Comparison of ENCODE assay signal across 8 mouse cellular contexts in genomic region chr4:21727615-21728165, GRCm38 (mm10). TPM values are rescaled to one million over a fixed set of nuclear protein-coding genes. Genes with fewer than 3 reads are reported as not detected.
DNase-seq lines count a peak whose midpoint lies in the region; ATAC-seq lines count a peak whose summit lies in the region.

TSS of gene Ccnc (plus strand) at chr4:21727701.

- peak; percentile 89 for DNase-seq in c-Kit-negative CD71-positive TER-119-positive erythroid progenitor cells, embryonic 14.5 days (ENCODE audit: low read depth, low spot score)
- peak; percentile 82 for DNase-seq in fibroblast of lung, adult 2 months (ENCODE audit: low read depth)
- DNase-seq in kidney, postnatal 14 days = peak; percentile 93
- peak; percentile 90 for DNase-seq in liver, embryonic 13.5 days
- DNase-seq in neural tube, embryonic 10.5 days (ENCODE audit: extremely low spot score, low spot score) = peak; percentile 93

- peak within 1 kb of the TSS; percentile 92 for H3K9ac ChIP-seq in heart, embryonic 14.5 days (ENCODE audit: low read length)
- H3K9ac ChIP-seq in liver, embryonic 13.5 days = peak within 1 kb of the TSS; percentile 89
- H3K9ac ChIP-seq in stomach, embryonic 16.5 days (ENCODE audit: low read length) = peak within 1 kb of the TSS; percentile 86

- peak; percentile 99 for ATAC-seq in CD4-positive, CD25-positive, alpha-beta regulatory T cell, adult 4 months
- ATAC-seq in heart, embryonic 14.5 days (ENCODE audit: insufficient number of reproducible peaks, insufficient read depth, low FRiP score, low read depth) = peak; percentile 94
- peak; percentile 99 for ATAC-seq in liver, embryonic 13.5 days (ENCODE audit: low read depth)
- ATAC-seq in stomach, embryonic 16.5 days (ENCODE audit: insufficient read depth, low FRiP score) = peak; percentile 97

- H3K4me2 ChIP-seq in heart, embryonic 14.5 days (ENCODE audit: low read length) = peak within 1 kb of the TSS; percentile 81
- H3K4me2 ChIP-seq in liver, embryonic 13.5 days = peak within 1 kb of the TSS; percentile 77
- peak within 1 kb of the TSS; percentile 70 for H3K4me2 ChIP-seq in stomach, embryonic 16.5 days (ENCODE audit: low read depth, low read length)

- no peaks in the 10 kb centered on the region for H3K9me3 ChIP-seq in heart, embryonic 14.5 days (ENCODE audit: control insufficient read depth, low read length)
- H3K9me3 ChIP-seq in liver, embryonic 13.5 days (replicated peaks) = no peaks in the 10 kb centered on the region
- H3K9me3 ChIP-seq in stomach, embryonic 16.5 days (replicated peaks; ENCODE audit: control insufficient read depth, low read length) = no peaks in the 10 kb centered on the region

- peaks cover 2 to 5% of the 10 kb centered on the region in 2 experiments; a peak in 3 of 4 replicates for H3K4me1 ChIP-seq in heart, embryonic 14.5 days (ENCODE audit: control insufficient read depth in 2 of 2, insufficient read depth in 2 of 2, low read length in 2 of 2)
- peaks cover 12% of the 10 kb centered on the region for H3K4me1 ChIP-seq in liver, embryonic 13.5 days (replicated peaks)
- peaks cover 4% of the 10 kb centered on the region for H3K4me1 ChIP-seq in stomach, embryonic 16.5 days (ENCODE audit: control insufficient read depth, insufficient read depth, low read length)

- peaks cover under 1% of the 10 kb centered on the region; the same call in 1 of the 2 replicates for H3K36me3 ChIP-seq in heart, embryonic 14.5 days (ENCODE audit: control insufficient read depth, insufficient read depth, low read length)
- peaks cover under 1% of the 10 kb centered on the region; the same call in 1 of the 2 replicates for H3K36me3 ChIP-seq in liver, embryonic 13.5 days
- no peaks in the 10 kb centered on the region for H3K36me3 ChIP-seq in stomach, embryonic 16.5 days (ENCODE audit: control insufficient read depth, insufficient read depth, low read length)

- H3K27me3 ChIP-seq in heart, embryonic 14.5 days (ENCODE audit: control insufficient read depth, insufficient read depth, low read length) = no peaks in the 10 kb centered on the region
- H3K27me3 ChIP-seq in liver, embryonic 13.5 days = 0 out of 2 replicates have a peak, but pooled peaks cover 4% of the 10 kb centered on the region
- H3K27me3 ChIP-seq in stomach, embryonic 16.5 days (ENCODE audit: control insufficient read depth, insufficient read depth, low read length) = no peaks in the 10 kb centered on the region

- H3K4me3 ChIP-seq in heart, embryonic 14.5 days (ENCODE audit: control insufficient read depth in 1 of 2, insufficient read depth in 1 of 2, low read depth in 1 of 2, low read length in 2 of 2) = peak within 1 kb of the TSS; percentile 90 to 91
- peak within 1 kb of the TSS; percentile 91 for H3K4me3 ChIP-seq in liver, embryonic 13.5 days (replicated peaks)
- H3K4me3 ChIP-seq in stomach, embryonic 16.5 days (replicated peaks; ENCODE audit: low read length) = peak within 1 kb of the TSS; percentile 76

- WGBS in heart, embryonic 14.5 days = under 1% methylated on average over 37 of the region's 37 CpGs
- WGBS in liver, embryonic 13.5 days (ENCODE audit: insufficient replicate concordance) = under 1% methylated on average over 37 of the region's 37 CpGs
- WGBS in stomach, embryonic 16.5 days = under 1% methylated on average over 37 of the region's 37 CpGs

- H3K27ac ChIP-seq in heart, embryonic 14.5 days (replicated peaks in 1 of 2; ENCODE audit: control insufficient read depth in 1 of 2, insufficient read depth in 1 of 2, low read depth in 2 of 2, low read length in 2 of 2) = peak within 1 kb of the TSS; percentile 70 to 79
- H3K27ac ChIP-seq in liver, embryonic 13.5 days = peak within 1 kb of the TSS; percentile 82
- peak within 1 kb of the TSS; percentile 79 for H3K27ac ChIP-seq in stomach, embryonic 16.5 days (ENCODE audit: low read length)

RNA-seq across cellular contexts. Expression of gene Ccnc, which starts in this region (rescaled TPM):
- 10 to 100 TPM; 40.5 to 51.1 TPM for polyA plus RNA-seq in CD4-positive, CD25-positive, alpha-beta regulatory T cell, adult 4 months (2017; shearing (Covaris generic))
- polyA plus RNA-seq in heart, embryonic 14.5 days (2014; fragmentation: Nextera tagmentation; extraction: Ambion mirVana) = 24.2 and 29.5 TPM in 2 replicates
- 23.2 and 32.1 TPM in 2 replicates for polyA plus RNA-seq in liver, embryonic 13.5 days (2015; fragmentation: Nextera tagmentation; extraction: Ambion mirVana)
- 37.0 and 42.1 TPM in 2 replicates for polyA plus RNA-seq in stomach, embryonic 16.5 days (2015; fragmentation: Nextera tagmentation; extraction: Ambion mirVana)

Comparison
In these comparisons a context has a peak if more than half of its experiments do, and no peak if none do; other contexts are left out.
1. Peak in every context shown above with its lines: DNase-seq, ATAC-seq, H3K4me3 ChIP-seq and H3K27ac ChIP-seq.